Mouse (Mus musculus) heart, embryonic 12.5 days (tissue): ENCODE results near the gene AC109138.7. TPM values are rescaled to one million over a fixed set of nuclear protein-coding genes. Genes with fewer than 3 reads are reported as not detected.

Source experiments
- ATAC-seq: fragments of 200-750 bp; cut with Nextera tagmentation; 2 replicates; pipeline ENCODE4 v1.8.0; 2017; ENCODE audit warnings: moderate TSS enrichment, moderate library complexity; ENCODE audit not compliant: insufficient number of reproducible peaks, low FRiP score
- H3K27ac ChIP-seq: fragments of 300-500 bp; sonication (generic); 2 replicates; pipeline ENCODE4 v1.5.1; 2016; ENCODE audit warnings: mild to moderate bottlenecking, moderate library complexity; ENCODE audit not compliant: poor library complexity, severe bottlenecking
- H3K27me3 ChIP-seq: fragments of 300-500 bp; sonication (generic); replicated peaks from 2 replicates; pipeline ENCODE4 v1.6.1; 2016; ENCODE audit warnings: mild to moderate bottlenecking, moderate library complexity
- H3K36me3 ChIP-seq: fragments of 300-500 bp; sonication (generic); 2 replicates; pipeline ENCODE4 v1.6.1; 2016; ENCODE audit warnings: mild to moderate bottlenecking, moderate library complexity
- H3K4me1 ChIP-seq: fragments of 300-500 bp; sonication (generic); replicated peaks from 2 replicates; pipeline ENCODE4 v1.6.1; 2016; ENCODE audit warnings: mild to moderate bottlenecking
- H3K4me2 ChIP-seq: fragments of 300-500 bp; sonication (generic); 2 replicates; pipeline ENCODE4 v1.6.1; 2016; ENCODE audit warnings: mild to moderate bottlenecking, moderate library complexity
- H3K4me3 ChIP-seq: fragments of 300-500 bp; sonication (generic); 2 replicates; pipeline ENCODE4 v1.5.1; 2016; ENCODE audit warnings: mild to moderate bottlenecking
- H3K9ac ChIP-seq: fragments of 300-500 bp; sonication (generic); 2 replicates; pipeline ENCODE4 v1.6.1; 2016; ENCODE audit warnings: mild to moderate bottlenecking, moderate library complexity
- H3K9me3 ChIP-seq: fragments of 300-500 bp; sonication (generic); replicated peaks from 2 replicates; pipeline ENCODE4 v1.6.1; 2016; ENCODE audit warnings: mild to moderate bottlenecking, moderate library complexity
- WGBS: fragments of 180-500 bp; shearing (Covaris S2); methylation state at CpG from one replicate; pipeline ENCODE4 v1.1.7; 2016; 5-methylcytosine and 5-hydroxymethylcytosine counted together
- polyA plus RNA-seq: library from polyadenylated mRNA; unstranded; fragments of >200 nt; fragmentation: Nextera tagmentation; extraction: Ambion mirVana; gene quantifications from 2 replicates; pipeline ENCODE4 v1.2.1, GENCODE M21; 2016

AC109138.7 gene
- polyA plus RNA-seq, 1 experiment from 2014 or later = not detected

GRCm38 (mm10) chr19:4181892-4182291 is 32.3 kb upstream of the AC109138.7 start:
- H3K4me1 ChIP-seq = peaks cover 24% of the 10 kb centered on the region
- H3K9ac ChIP-seq = no peak overlapping the region
- H3K27me3 ChIP-seq = peaks cover 2% of the 10 kb centered on the region; the same call in 1 of the 2 replicates
- no peak for ATAC-seq
- no peaks in the 10 kb centered on the region for H3K9me3 ChIP-seq
- no peak overlapping the region for H3K4me3 ChIP-seq
- H3K27ac ChIP-seq = no peak overlapping the region
- H3K4me2 ChIP-seq = no peak overlapping the region
- no peaks in the 10 kb centered on the region for H3K36me3 ChIP-seq
- 38% methylated on average over 3 of the region's 3 CpGs for WGBS

- peaks cover 37% of the 10 kb centered on the region for H3K4me1 ChIP-seq
- no peak overlapping the region for H3K27ac ChIP-seq
- no peak overlapping the region for H3K9ac ChIP-seq
- ATAC-seq = no peak
- 76% methylated on average over 2 of the region's 2 CpGs for WGBS
- no peak overlapping the region for H3K4me3 ChIP-seq
- H3K36me3 ChIP-seq = no peaks in the 10 kb centered on the region
- H3K27me3 ChIP-seq = 0 out of 2 replicates have a peak, but pooled peaks cover 2% of the 10 kb centered on the region
- no peak overlapping the region for H3K4me2 ChIP-seq
- no peaks in the 10 kb centered on the region for H3K9me3 ChIP-seq
These were observed 30.5 kb upstream of the AC109138.7 start for GRCm38 (mm10) chr19:4183689-4184088.

DNA sequence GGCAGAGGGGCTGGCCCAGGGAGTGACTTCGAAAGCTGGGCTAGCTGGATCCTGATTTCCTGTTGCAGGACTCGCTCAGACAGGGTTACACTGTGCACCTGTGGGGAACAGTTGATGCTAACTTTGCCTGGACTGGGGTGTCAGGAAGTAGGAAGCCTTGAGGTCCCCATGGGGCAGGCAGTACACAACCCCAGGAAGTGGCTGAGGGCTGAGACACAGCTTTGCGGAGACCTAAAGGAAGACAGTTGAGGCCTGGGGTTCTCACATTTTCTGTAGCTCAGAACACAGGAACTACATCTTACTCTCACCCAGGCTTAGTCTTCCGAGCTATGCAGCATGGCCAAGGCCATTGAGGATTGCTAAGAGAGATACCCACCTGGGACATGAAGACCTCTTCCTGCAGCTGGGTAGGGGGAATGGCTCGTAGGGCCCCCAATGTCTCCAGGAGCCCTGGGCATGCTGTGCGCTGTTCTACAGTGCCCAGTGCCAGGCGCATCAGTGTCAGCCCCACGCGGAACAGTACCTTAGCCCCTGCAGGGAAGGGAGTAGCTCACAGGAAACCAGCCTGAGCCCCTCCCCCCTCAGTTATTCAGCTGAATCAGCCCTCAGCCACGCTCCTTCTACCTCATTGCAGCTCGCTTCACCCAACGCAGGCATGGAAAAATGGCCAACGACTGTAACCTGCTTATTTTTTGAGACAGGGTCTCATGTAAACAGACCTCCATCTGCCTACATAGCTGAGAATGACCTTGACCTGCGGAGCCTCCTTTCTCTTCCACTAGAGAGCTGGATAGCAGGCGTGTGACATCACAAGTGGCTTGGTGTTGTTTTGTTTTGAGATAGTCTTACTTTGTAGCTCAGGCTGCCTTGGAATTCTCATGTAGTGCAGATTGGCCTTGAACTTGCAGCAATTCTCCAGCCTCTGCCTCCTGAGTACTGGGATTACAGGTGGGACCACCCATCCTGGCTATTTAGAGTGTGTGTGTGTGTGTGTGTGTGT is 28.9 kb upstream of the AC109138.7 start:
- peak overlapping the region; percentile 12; the same call in 1 of the 2 replicates for H3K4me2 ChIP-seq
- no peak overlapping the region for H3K4me3 ChIP-seq
- ATAC-seq = peak; percentile 33; the same call in 1 of the 2 replicates
- no peaks in the 10 kb centered on the region for H3K27me3 ChIP-seq
- H3K4me1 ChIP-seq = peaks cover 37% of the 10 kb centered on the region
- WGBS = 42% methylated on average over 15 of the region's 15 CpGs
- H3K36me3 ChIP-seq = no peaks in the 10 kb centered on the region
- H3K9ac ChIP-seq = 0 out of 2 replicates have a peak overlapping the region, but pooled peaks have one; percentile 2
- 0 out of 2 replicates have a peak overlapping the region, but pooled peaks have one; percentile 28 for H3K27ac ChIP-seq
- H3K9me3 ChIP-seq = no peaks in the 10 kb centered on the region

DNA sequence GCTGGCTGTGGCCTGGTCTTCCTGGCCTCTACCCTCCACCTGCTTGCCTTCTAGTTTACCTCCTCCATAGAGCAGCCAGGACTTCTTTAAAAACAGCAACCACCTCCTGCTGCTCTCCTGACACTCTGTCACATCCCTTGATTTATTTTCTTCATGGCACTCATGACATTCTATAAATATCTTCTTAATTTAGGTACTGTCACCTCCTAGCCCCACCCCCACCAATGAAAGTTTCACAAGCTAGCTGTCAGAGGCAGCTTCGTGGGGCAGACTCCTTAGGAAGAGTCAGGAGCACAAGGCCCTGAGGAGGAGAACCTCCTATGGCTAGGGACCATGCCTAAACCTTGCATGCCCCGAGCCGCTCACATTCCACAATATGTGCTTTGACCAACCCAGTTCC is 26.9 kb upstream of the AC109138.7 start:
- Histone ChIP-seq H3K9me3 (no peaks in the 10 kb centered on the region), H3K27ac (no peak overlapping the region), H3K27me3 (no peaks in the 10 kb centered on the region), H3K9ac (peak overlapping the region; percentile 28; the same call in 1 of the 2 replicates), H3K4me2 (no peak overlapping the region), H3K4me3 (no peak overlapping the region), H3K4me1 (peaks cover 48% of the 10 kb centered on the region), H3K36me3 (no peaks in the 10 kb centered on the region)
- 60% methylated on average over 3 of the region's 3 CpGs for WGBS
- no peak for ATAC-seq

DNA sequence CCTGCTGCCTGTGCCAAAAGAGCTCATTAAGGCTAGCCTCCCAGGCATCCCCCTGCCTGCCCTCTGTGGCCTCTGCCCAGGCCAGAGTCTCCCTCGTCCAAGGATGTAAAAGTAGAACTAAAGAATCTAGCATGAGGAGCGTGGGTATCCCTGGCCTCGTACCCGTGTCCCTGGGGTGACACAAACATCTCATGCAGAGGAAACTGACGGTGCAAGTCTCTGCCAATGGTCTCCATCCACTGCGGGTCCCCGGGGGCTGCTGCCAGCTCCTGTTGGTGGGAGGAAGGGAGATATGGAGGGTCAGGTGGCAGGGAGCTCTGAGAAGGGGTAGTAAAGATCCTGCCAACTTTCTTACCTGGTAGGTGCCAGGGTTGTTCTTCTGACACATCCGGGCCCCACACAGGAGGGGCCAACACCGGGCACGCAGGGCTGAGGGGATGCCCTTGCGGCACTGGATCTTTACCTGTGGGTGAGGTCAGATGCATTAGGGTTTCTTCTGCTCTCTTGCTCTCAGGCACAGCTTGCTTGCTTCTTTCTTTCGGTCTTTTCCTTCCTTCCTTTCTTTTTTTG is 25.0 kb upstream of the AC109138.7 start:
- Histone ChIP-seq H3K27me3 (no peaks in the 10 kb centered on the region), H3K4me3 (no peak overlapping the region), H3K9me3 (no peaks in the 10 kb centered on the region), H3K27ac (no peak overlapping the region), H3K4me2 (no peak overlapping the region), H3K9ac (no peak overlapping the region), H3K36me3 (peaks cover 11% of the 10 kb centered on the region), H3K4me1 (peaks cover 62% of the 10 kb centered on the region)
- WGBS = 86% methylated on average over 12 of the region's 12 CpGs
- ATAC-seq = no peak

GRCm38 (mm10) chr19:4190831-4191334 is 23.3 kb upstream of the AC109138.7 start, which contains the start of gene Tbc1d10c:
TSS of gene Tbc1d10c (minus strand) at chr19:4191284.
- Histone ChIP-seq H3K9me3 (no peaks in the 10 kb centered on the region), H3K36me3 (peaks cover 28% of the 10 kb centered on the region), H3K27me3 (no peaks in the 10 kb centered on the region), H3K4me2 (peak within 1 kb of the TSS; percentile 86), H3K9ac (peak within 1 kb of the TSS; percentile 92), H3K4me3 (peak within 1 kb of the TSS; percentile 74), H3K27ac (peak within 1 kb of the TSS; percentile 88), H3K4me1 (peaks cover 51% of the 10 kb centered on the region)
- no peak for ATAC-seq
- WGBS = 52% methylated on average over 4 of the region's 4 CpGs

GRCm38 (mm10) chr19:4191528-4192250 is 22.5 kb upstream of the AC109138.7 start, which contains the start of gene Ppp1ca:
TSS of gene Ppp1ca (plus strand) at chr19:4192065.
- Histone ChIP-seq H3K27me3 (no peaks in the 10 kb centered on the region), H3K27ac (peak within 1 kb of the TSS; percentile 88)
- WGBS = 6% methylated on average over 36 of the region's 47 CpGs

GRCm38 (mm10) chr19:4192251-4192985 is 21.7 kb upstream of the AC109138.7 start:
- peaks cover 50% of the 10 kb centered on the region for H3K4me1 ChIP-seq
- WGBS = under 1% methylated on average over 51 of the region's 52 CpGs
- H3K9me3 ChIP-seq = no peaks in the 10 kb centered on the region
- H3K27ac ChIP-seq = peak overlapping the region; percentile 88
- ATAC-seq = peak; percentile 69
- peaks cover 44% of the 10 kb centered on the region for H3K36me3 ChIP-seq
- no peaks in the 10 kb centered on the region for H3K27me3 ChIP-seq
- peak overlapping the region; percentile 86 for H3K4me2 ChIP-seq
- H3K4me3 ChIP-seq = peak overlapping the region; percentile 74
- peak overlapping the region; percentile 92 for H3K9ac ChIP-seq

More at GRCm38 (mm10) chr19:4191528-4192250, 22.5 kb upstream of the AC109138.7 start, which contains the start of gene Ppp1ca:
- no peaks in the 10 kb centered on the region for H3K9me3 ChIP-seq
- peaks cover 53% of the 10 kb centered on the region for H3K4me1 ChIP-seq
- peak within 1 kb of the TSS; percentile 74 for H3K4me3 ChIP-seq
- peaks cover 36% of the 10 kb centered on the region for H3K36me3 ChIP-seq
- ATAC-seq = peak; percentile 93
- peak within 1 kb of the TSS; percentile 92 for H3K9ac ChIP-seq
- H3K4me2 ChIP-seq = peak within 1 kb of the TSS; percentile 86

DNA sequence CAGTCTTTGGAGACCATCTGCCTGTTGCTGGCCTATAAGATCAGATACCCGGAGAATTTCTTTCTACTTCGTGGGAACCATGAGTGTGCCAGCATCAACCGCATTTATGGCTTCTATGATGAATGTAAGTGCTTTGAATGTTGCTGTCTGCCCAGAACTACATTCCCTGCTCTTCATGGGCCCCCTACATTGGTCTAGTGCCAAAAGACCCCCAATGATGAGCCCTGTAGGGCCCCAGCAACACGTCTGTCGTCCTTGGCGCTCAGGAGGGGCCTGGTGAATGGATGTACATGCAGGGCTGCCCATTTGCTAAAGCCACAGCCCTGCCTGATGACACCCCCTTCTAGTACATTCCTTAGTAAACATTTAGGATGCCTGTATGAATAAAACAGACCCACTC is 21.0 kb upstream of the AC109138.7 start:
- H3K9ac ChIP-seq = peak overlapping the region; percentile 92
- H3K4me1 ChIP-seq = peaks cover 43% of the 10 kb centered on the region
- H3K27me3 ChIP-seq = no peaks in the 10 kb centered on the region
- no peak for ATAC-seq
- H3K4me2 ChIP-seq = peak overlapping the region; percentile 86
- peak overlapping the region; percentile 74 for H3K4me3 ChIP-seq
- no peaks in the 10 kb centered on the region for H3K9me3 ChIP-seq
- WGBS = 54% methylated on average over 6 of the region's 6 CpGs
- H3K27ac ChIP-seq = peak overlapping the region; percentile 88; the same call in 1 of the 2 replicates
- H3K36me3 ChIP-seq = peaks cover 50% of the 10 kb centered on the region
